Mouse (Mus musculus): ENCODE data around the gene Tmed3.

Gene Tmed3

DNA sequence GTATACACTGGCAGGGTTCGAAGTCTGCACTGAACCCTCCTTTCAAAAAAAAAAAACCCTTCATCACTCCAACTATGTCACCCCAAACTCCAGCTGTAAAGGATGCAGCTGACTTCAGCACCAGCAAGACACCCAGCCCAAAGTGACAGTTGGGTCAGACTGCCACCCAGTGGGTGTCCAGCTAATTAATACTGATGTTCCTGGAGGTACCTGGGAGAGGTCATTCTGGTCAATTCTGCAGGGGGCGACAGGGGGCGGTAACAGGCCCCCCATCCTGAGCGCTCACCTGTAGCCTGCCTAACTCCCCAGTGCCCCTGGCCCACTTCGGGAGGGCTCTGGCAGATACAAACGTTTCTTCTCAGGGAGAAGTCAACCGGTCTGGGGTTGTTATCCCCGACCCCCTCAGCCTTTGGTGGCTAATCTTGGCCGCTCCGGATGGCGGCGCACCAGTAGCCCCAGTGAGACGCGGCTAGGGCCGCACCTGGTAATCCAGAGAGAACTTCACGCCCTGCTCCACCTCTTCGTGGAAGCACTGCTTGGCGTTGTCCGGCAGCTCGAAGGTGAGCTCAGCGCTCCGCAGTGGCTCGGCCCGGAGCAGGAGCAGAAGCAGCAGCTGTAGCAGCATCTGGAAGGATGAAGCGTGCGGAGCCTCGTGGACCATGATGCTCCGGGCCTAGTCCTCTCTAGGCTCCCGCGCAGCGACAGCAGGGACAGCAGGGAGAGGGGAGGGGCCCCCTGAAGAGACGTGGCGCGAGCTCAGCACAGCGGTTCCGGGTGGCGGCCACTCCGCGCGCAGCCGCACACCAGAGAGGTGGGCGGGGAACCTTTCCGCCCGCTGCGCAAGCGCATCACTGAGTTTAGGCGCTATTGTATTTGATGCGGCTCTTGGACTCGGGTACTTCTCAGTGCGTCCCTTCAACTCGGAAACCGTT, at the start of gene Tmed3:
Gene Tmed3 (minus strand): TSS at position 804 of the 932 bp plus-strand sequence.
- DNase-seq (ENCODE audit: low spot score), result peak; percentile 93

DNA sequence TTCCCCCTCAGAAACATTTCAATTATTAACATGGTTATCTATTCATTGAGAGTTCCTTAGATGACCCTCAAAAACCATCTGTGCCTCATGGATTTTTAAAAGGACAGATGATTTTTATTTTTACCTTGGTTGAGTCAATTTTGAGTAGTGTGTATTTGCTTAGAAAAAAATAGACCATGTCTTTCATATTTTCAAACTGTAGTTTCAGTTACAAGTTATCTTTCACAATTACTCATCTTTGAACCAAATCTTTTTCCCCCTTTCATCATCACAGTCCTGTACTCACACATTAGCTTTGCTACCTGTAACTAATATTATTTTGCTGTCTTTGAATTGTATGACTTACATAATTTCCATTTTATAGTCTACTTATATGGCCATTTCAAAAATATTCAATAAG, 35.2 kb upstream of the Tmed3 start:
- no peak for DNase-seq (ENCODE audit: low spot score)

DNA sequence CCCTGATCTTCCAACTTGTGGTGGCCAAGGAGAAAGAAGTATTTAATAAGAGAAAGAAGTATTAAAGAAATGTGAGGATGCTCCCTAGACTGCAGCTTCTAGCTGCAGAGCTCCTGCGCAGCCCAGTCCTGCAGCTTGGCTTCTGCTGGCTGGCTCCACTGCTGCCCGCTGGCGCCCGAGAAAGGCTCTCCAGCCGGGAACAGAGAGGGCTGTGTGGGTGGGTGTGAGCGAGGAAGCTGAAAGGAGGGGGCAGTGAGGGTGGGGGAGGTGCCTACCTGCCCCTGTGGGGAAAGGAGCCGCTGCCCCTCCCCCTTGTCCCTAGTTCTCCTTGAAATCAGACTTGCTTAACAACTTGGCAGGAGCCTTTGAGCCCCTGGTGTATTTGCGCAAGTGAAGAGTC, 33.4 kb upstream of the Tmed3 start, which contains the start of gene Ankrd34c:
Gene Ankrd34c (minus strand): TSS at position 181 of the 400 bp plus-strand sequence.
- no peak for DNase-seq (ENCODE audit: low spot score)

DNA sequence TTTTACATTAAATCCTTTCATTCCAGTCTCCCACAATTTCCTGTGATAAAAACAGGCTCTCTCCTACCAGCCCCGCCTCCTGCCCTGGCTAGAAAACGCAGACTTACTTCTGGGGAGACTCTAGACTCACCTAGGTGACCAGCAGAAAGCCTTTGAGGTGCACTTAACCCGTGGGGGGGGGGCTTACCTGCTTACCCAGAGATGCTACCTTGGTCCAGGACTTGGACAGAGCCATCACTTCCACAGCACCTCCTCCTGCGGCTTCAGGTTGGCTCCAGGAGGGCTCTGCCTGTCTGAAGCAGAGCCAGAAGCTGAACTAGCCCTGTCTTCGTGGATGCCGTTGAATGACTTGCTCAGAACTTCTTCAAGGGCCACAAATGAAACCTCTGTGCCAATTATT, 33.0 kb upstream of the Tmed3 start:
- no peak for DNase-seq (ENCODE audit: low spot score)

DNA sequence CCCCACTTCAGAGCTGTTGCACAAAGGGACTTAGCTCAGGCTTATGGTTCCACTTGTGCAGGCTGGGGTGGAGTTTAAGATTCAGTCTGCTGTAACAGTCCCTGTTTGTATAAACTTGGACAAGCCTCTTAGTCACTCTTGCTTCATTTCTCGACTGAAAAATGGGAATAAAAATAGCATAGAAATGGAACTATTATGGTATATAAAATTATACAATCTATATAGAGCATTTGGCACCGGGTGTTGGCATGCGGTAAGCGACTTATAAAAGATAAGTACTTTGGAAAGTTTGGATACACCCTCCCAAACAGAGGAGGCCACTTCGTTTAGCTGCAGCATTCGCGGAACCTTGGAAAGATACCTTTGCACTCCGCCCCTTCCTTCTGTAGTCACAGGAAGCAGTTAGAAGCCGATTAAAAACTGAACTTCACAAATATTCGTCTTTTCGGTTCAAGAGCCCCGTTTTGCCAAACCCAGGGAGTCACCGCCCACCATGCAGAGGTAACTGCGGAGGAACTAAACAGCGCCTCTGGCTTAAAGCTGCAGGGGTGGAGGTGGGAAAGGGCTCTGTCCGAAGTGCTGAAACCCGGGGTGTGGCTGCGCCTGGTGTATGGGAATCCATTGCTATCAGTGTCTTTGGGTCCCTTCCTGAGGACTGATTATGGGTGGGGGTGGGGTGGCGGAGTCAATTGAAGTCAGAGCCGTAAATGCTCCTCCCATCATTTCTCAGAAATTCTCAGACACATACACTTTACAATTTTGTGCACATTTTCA, 32.3 kb upstream of the Tmed3 start:
- DNase-seq (ENCODE audit: low spot score), result no peak

DNA sequence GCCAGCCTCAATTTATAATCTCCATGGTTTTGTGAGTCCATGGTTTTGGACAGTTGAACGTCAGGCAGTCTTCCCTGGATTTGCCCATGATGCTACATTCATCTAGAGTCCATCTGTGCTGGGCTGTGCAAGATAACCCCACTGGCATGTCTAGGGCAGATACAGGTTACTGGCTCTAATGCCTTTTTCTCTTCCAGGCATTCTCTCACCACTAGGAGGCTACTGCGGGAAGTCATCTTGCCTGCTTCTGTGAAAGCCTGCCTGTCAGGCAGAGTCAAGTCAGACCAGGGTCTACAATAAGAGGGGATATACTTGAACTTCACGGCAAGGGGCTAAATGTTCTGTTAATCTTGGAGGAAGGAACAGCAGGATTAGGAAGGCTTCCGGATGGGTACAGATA, 2.0 kb upstream of the Tmed3 start:
- peak; percentile 44 for DNase-seq (ENCODE audit: low spot score)

DNA sequence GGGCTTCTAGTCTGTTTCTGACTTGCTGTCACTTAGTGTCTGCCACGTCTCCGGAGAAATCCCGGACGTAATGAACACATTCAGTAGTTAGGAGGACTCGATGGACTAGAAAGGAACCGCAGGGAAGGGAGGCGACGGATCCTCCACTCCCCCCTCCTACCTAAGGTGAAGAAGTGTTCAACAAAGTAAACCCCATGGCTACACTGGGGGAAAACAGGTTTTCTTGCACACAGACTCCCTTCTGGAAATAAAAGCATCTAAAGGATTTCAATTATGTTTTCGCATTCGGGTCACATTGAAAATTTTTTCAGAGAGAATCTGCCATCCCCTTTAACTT, 297 bp upstream of the Tmed3 start:
- no peak for DNase-seq (ENCODE audit: low spot score)

DNA sequence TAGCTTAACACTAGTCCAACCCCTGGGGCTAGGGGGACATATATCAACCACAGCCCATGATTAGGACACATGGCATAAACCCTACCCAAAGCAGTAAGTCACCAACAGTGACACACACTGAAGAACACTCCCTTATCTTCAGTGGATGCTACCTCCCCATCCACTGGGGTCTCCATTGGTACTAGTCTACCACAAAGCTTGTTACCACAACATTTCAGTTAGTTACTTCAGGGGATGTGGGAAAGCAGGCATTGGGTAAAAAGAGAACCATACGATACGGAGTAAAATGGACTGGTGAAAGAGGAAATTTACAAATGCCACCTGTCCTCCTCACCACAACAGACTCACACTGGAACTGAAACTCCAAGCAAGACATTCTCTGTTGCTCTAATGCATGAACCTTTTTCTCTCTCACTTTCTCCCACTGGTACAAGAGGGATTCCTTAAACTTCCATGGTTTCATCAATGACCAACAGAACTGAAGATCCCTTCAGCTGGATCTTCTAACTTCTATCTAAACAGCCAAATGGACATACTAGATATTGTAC, 3.9 kb downstream of the Tmed3 start:
- DNase-seq (ENCODE audit: low spot score), result no peak

DNA sequence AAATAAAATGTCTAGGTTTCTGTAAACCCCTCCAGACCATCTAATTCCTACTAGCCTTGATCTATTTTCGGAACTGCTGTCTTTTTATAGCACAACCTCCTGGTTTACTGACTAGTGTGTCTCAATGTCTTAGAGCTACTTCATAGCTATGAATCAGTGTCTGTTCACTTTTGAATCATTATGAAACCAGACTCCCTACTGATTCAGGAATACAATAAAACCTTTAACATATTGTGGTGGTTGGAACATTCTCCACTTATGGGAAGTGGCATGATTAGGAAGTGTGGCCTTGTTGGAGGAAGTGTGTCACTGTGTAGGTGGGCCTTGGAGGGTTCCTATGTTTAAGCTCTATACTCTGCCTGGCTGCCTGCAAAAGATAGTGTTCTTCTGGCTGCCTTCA, 9.7 kb downstream of the Tmed3 start:
- DNase-seq (ENCODE audit: low spot score), result no peak

DNA sequence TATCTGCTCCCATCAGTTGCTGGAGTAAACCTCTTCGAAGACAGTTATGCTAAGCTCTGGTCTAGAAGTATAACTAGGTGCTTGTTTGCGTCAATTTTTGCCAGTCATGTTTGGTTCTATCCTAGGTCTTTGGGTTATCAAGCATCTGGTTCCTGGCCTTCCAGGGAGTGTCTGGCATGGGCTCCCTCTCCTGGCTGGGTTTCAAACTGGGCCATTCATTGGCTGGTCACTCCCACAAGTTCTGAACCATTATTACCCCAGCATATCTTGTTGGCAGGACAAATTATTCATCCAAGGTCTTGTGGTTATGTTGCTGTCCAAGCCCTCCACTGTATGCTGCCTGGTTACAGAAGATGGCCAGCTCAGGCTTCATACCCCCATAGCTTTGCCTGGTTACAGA, 11.2 kb downstream of the Tmed3 start:
- no peak for DNase-seq (ENCODE audit: low spot score)

DNA sequence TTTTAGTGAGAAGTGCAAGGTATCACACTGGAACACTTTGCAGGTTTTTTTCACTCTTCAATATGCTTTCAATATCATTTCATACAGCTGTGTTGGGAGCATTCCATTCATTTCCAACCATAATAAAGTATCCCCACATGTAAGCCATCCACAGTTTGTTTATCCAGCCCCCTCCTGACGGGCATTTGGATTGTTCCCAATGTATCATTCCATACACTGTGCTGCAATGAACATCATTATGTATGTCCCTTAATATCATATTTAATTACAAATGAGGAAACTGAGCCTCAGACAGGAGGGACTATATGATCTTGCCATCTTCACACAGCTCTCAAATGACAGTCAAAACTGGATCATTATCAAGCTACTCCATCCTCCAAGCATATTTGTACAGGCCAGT, 15.7 kb downstream of the Tmed3 start:
- no peak for DNase-seq (ENCODE audit: low spot score)

DNA sequence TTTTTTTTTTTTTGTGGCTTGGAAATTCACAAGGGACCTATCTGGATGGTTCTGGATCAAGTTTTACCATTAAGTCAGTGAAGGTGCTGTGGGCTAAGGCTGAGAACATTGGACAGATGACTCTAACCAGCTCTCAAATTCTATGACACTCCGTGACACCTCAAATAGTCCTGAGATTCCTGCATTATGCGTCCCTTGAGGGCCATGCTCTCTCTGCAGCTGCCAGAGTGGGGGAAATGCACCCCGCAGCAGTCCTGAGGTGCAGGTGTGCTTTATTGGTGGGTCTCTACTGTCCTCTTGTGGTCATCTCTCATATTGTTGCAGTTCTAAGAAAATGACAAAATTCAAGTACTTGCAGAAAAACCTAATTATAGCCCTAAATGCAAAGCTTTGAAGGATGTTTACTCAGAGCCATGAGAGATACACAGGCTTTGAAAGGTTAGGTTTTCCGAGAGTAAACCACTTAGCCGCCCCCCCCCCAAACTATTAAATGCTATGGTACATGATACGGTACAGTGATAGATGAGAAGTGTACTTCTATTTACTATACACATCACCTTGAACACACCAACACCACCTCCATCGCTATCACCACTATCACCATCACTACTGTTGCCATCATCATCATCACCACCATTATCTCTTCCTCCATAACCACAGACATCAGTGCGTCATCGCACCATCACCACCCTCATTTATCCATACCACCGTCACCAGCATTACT, 17.2 kb downstream of the Tmed3 start:
- peak; percentile 7 for DNase-seq (ENCODE audit: low spot score)

DNA sequence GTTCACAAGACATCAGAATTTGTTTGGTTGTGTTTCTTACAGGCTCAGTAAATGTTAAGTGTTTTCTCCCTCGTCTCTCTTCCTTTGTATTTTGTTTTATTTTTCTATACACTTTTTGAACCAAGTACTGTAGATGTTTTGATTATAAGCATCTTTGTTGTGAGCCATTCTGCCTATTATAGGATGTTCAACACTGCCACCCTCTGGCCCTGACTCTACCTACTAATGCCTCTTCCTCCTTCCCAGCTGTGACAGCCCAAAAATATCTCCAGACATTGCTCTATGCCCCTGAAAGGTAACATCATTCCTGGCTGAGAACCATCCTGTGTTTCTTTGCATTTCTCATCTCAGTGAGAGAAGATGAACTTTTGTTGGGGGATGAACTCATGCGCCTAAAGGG, 18.6 kb downstream of the Tmed3 start:
- no peak for DNase-seq (ENCODE audit: low spot score)

DNA sequence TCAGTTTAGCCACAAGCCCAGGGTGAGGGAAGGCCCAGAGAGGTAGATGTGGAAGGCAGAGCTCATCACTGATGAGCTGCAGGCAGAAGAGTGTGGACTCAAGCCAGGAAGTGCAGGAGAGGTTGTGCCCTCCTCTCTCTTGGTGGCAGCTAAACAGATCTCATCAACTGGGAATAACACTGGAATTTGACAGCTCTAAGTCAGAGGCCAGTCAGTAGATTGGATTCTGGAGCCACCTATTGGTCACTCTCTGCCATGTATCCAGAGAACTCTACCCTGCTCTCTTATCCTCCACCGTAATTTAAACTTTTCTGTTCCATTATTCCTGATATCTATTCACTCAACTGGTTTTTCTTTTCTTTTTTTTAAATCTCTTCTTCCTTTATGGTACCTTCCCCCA, 25.9 kb downstream of the Tmed3 start:
- no peak for DNase-seq (ENCODE audit: low spot score)

DNA sequence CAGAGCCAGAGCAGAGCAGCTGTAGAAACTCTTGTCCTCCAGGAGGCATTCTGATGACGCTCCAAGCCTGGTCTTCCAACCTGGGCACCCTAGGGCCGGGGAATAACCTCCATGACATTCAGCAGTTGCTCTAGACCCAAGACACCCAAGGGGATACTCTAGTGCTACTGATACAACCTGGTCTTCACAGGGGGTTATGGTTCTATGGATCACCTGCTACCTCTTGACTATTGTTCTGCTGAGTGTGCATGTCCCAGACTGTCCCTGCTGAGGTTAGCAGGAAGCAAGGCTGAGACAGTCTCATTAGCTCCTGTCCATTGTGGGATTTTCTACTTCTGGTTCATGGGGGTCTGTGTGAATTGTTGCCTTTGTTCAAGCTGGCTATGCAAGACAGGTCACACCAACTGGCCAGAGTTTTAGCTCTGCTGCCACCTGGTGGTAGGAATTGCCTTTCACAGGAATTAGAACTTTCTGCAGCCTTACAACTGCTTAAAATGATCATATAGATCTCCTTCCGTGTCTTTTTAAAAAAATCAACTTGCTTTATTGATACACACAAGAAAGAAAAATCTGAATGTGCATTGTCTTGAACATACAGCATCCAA, 30.8 kb downstream of the Tmed3 start:
- DNase-seq (ENCODE audit: low spot score), result peak; percentile 62

DNA sequence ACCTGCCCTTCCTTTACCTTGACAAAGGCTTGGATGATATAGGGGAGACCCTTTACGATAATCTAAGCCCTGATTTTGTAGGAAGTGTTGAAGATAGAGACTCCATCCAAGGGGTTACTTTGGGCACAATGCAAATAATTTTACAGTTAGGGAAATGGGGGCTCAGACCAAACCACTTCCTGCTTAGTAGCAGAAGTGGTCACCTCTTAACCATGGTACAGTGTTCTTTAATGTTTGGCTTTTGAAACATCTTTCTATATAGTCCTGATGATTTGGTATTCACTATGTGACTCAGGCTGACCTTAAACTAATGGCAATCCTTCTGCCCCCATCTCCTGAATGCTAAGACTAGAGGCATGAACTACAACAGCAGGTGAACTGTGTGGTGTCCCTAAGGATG, 31.5 kb downstream of the Tmed3 start:
- no peak for DNase-seq (ENCODE audit: low spot score)

DNA sequence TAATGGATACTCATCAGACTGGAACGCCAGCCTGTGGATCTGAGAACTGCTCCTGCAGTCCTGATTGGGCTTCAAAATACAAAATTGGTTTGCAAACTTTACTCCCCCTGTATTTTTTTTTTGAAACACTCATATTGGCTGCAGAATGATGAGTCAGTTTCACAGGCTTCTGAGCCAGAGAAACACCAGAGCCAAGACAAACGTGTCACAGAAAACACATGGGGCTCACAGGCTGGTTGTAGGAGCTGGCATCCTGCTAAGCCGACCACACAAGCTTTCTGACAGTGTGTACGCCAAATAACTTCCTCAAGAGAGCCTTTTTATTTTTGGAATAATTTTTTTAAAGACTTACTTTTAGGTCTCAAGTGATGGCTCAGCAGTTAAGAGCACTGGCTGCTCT, 35.0 kb downstream of the Tmed3 start:
- no peak for DNase-seq (ENCODE audit: low spot score)

DNA sequence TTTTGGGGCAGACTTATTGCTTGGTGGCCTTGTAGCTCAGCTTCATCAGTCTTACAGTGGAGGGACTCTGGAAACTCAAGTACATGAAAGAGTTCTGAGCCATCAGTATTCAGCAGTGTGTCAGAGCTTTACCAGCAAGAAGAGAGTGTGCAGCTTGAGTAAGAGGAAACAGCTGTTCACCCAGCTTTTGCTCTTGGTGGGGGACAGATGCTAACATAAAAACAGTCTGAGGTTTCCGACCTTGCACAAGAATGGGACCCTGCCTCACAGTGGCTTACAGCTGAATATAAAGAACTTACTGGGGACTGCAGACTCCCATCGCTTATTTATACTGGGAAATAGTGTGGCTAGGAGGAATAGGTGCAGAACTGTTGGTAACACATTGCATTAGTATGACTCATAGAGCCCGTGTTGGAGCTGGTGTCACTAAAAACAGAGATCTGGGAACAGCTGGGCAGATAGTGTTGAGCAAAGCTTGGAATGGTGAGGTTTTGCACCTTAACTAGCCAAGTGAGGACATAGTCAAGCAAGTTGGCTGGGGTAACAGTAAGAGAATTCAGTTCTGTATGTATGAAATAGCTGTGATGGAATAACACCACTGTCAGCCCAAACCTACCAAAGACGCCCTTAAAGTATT, 37.4 kb downstream of the Tmed3 start:
- DNase-seq (ENCODE audit: low spot score), result no peak

DNA sequence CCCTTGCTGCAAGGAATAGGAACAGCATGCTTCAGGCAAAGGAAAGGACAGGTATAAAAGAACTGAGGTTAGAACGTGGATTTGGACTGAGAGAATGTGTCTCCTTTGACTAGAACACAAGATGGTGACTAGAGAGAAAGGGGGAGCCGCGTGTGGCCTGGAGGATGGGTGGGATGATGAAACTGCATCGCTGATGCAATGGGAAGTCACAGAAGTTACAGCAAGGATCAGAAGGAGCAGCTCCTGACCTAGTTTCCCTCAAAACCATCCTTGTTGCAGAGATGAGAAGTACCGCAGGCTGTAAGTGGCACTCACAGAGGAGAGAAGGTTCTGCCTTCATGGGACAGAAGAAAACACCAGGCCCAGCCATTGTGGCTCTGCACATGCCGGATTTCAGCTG, 54.0 kb downstream of the Tmed3 start:
- DNase-seq (ENCODE audit: low spot score), result peak; percentile 11

Measured in MN1 (cell line).